Mouse (Mus musculus) kidney, embryonic 16.5 days (tissue): Measurements from ENCODE around the gene Lrrtm4. TPM values are rescaled to one million over a fixed set of nuclear protein-coding genes. Genes with fewer than 3 reads are reported as not detected.

Experiments
- ATAC-seq: fragments of 200-750 bp; cut with Nextera tagmentation; 2 replicates; pipeline ENCODE4 v1.8.0; 2017; ENCODE audit warnings: moderate TSS enrichment; ENCODE audit not compliant: low FRiP score, low TSS enrichment
- H3K27ac ChIP-seq: fragments of 300-500 bp; sonication (generic); 2 replicates; pipeline ENCODE4 v1.5.1; 2014; ENCODE audit warnings: low read length
- H3K27me3 ChIP-seq: fragments of 300-500 bp; sonication (generic); 2 replicates; pipeline ENCODE4 v1.6.1; 2014; ENCODE audit warnings: low read length, control low read depth, mixed read lengths; ENCODE audit not compliant: insufficient read depth
- H3K36me3 ChIP-seq: fragments of 300-500 bp; sonication (generic); 2 replicates; pipeline ENCODE4 v1.6.1; 2014; ENCODE audit warnings: low read length, control low read depth, mixed read lengths; ENCODE audit not compliant: insufficient read depth
- H3K4me1 ChIP-seq: fragments of 300-500 bp; sonication (generic); 2 replicates; pipeline ENCODE4 v1.6.1; 2014; ENCODE audit warnings: low read length, control low read depth, mixed read lengths; ENCODE audit not compliant: insufficient read depth
- H3K4me2 ChIP-seq: fragments of 300-500 bp; sonication (generic); replicated peaks from 2 replicates; pipeline ENCODE4 v1.6.1; 2014; ENCODE audit warnings: low read depth, low read length
- H3K4me3 ChIP-seq: fragments of 300-500 bp; sonication (generic); 2 replicates; pipeline ENCODE4 v1.5.1; 2014; ENCODE audit warnings: mild to moderate bottlenecking, low read length
- H3K9ac ChIP-seq: fragments of 300-500 bp; sonication (generic); replicated peaks from 2 replicates; pipeline ENCODE4 v1.6.1; 2014; ENCODE audit warnings: low read length
- H3K9me3 ChIP-seq: fragments of 300-500 bp; sonication (generic); 2 replicates; pipeline ENCODE4 v1.6.1; 2016; ENCODE audit warnings: low read length, control low read depth
- WGBS: fragments of 180-500 bp; shearing (Covaris S2); extraction: QIAGEN DNeasy Blood & Tissue Kit; methylation state at CpG from one replicate; pipeline ENCODE4 v1.1.7; 2014; 5-methylcytosine and 5-hydroxymethylcytosine counted together
- polyA plus RNA-seq: library from polyadenylated mRNA; unstranded; fragments of >200 nt; fragmentation: Nextera tagmentation; extraction: Ambion mirVana; gene quantifications from 2 replicates; pipeline ENCODE4 v1.2.1, GENCODE M21; 2015

Gene Lrrtm4
- polyA plus RNA-seq, 1 experiment from 2014 or later = 0.35 TPM

DNA sequence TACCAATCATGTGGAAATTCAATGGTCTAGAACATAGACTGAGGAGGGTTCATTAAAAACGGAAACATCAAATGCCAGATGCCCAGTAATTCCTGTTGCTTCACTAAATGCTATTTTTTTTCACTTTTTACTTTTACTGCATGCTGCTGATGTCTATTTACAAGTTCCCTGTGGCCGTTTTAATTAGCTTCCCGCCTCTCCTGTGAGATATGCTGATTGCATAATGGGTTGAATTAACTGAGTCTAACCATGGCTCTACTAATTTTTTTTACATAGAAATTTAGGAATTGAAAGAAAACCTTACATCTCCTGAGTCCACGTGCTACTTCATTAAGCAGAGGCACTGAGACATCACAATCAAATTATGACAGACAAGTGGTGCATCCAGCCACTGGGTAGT lies 143.9 kb downstream of the Lrrtm4 start:
- Histone ChIP-seq H3K36me3 (no peaks in the 10 kb centered on the region), H3K4me3 (no peak overlapping the region), H3K9me3 (no peaks in the 10 kb centered on the region), H3K4me2 (no peak overlapping the region), H3K4me1 (no peaks in the 10 kb centered on the region), H3K27me3 (no peaks in the 10 kb centered on the region), H3K9ac (no peak overlapping the region), H3K27ac (no peak overlapping the region)
- no peak for ATAC-seq
- 73% methylated on average over 4 of the region's 4 CpGs for WGBS

- no peak overlapping the region for H3K9ac ChIP-seq
- ATAC-seq = no peak
- no peaks in the 10 kb centered on the region for H3K9me3 ChIP-seq
- H3K27me3 ChIP-seq = no peaks in the 10 kb centered on the region
- no peak overlapping the region for H3K4me2 ChIP-seq
- no peak overlapping the region for H3K27ac ChIP-seq
- H3K4me3 ChIP-seq = no peak overlapping the region
- H3K4me1 ChIP-seq = no peaks in the 10 kb centered on the region
- 83% methylated on average over 1 of the region's 1 CpGs for WGBS
- no peaks in the 10 kb centered on the region for H3K36me3 ChIP-seq
Measured at GRCm38 (mm10) chr6:80181916-80182315, 163.2 kb downstream of the Lrrtm4 start.

- H3K9ac ChIP-seq = no peak overlapping the region
- H3K27me3 ChIP-seq = no peaks in the 10 kb centered on the region
- H3K9me3 ChIP-seq = no peaks in the 10 kb centered on the region
- no peaks in the 10 kb centered on the region for H3K4me1 ChIP-seq
- H3K36me3 ChIP-seq = no peaks in the 10 kb centered on the region
- 94% methylated on average over 2 of the region's 2 CpGs for WGBS
- no peak overlapping the region for H3K4me3 ChIP-seq
- ATAC-seq = no peak
- H3K4me2 ChIP-seq = no peak overlapping the region
- H3K27ac ChIP-seq = no peak overlapping the region
Measured at GRCm38 (mm10) chr6:80182353-80182752, 163.7 kb downstream of the Lrrtm4 start.

DNA sequence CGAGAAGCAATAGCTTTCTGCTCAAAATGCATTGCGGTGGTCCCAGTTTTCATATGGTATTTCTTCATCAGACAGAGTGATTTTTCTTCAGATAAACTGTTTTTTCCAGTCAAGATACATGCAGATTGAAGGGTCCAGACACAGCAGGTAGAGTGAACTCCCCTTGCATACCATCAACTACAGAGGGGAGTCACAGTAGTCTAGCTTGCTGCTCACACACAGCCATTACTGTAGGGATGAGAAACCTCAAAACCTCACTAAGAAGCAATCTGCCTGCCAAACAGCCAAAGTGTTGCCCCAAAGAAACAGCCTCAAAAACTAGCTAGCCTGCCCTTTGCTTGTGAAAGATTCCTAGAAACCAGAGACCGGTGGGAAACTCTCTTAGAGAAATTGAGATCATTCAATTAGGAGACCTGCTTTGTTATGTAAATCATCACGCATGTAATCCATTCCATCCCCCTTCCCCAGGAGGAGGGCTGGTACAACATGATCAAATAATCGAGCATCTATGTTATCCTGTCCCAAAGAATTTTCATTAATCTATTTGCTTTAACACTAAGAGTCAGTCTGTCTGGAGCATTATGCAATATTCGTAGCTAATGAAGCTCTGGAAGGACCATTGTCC lies 166.9 kb downstream of the Lrrtm4 start:
- Histone ChIP-seq H3K9me3 (no peaks in the 10 kb centered on the region), H3K36me3 (no peaks in the 10 kb centered on the region), H3K27ac (no peak overlapping the region), H3K4me1 (no peaks in the 10 kb centered on the region), H3K9ac (no peak overlapping the region), H3K4me3 (no peak overlapping the region), H3K27me3 (no peaks in the 10 kb centered on the region), H3K4me2 (no peak overlapping the region)
- no peak for ATAC-seq
- WGBS = 77% methylated on average over 6 of the region's 6 CpGs

DNA sequence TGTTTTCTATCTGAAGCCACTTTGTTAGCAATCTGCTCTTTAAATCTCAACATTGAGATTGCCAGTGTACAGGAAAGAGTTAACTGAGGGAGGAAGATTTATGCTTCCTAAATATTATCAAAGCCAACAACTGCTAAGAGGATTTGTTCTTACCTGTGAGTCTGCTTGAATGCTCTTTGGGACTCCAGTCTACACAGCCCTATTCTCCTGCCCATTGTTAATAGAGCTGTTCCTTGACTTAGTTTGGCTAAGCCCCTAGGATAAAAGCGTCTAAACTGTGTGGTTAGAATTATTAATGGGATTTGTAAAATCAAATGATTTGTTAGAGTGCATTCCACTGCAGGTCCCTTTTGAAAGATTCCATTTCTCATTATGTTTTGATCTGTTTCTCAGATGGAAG lies 168.1 kb downstream of the Lrrtm4 start:
- Histone ChIP-seq H3K36me3 (no peaks in the 10 kb centered on the region), H3K9ac (no peak overlapping the region), H3K27me3 (no peaks in the 10 kb centered on the region), H3K4me3 (no peak overlapping the region), H3K4me2 (no peak overlapping the region), H3K9me3 (no peaks in the 10 kb centered on the region), H3K27ac (no peak overlapping the region), H3K4me1 (no peaks in the 10 kb centered on the region)
- no peak for ATAC-seq
- WGBS = 51% methylated on average over 1 of the region's 1 CpGs

DNA sequence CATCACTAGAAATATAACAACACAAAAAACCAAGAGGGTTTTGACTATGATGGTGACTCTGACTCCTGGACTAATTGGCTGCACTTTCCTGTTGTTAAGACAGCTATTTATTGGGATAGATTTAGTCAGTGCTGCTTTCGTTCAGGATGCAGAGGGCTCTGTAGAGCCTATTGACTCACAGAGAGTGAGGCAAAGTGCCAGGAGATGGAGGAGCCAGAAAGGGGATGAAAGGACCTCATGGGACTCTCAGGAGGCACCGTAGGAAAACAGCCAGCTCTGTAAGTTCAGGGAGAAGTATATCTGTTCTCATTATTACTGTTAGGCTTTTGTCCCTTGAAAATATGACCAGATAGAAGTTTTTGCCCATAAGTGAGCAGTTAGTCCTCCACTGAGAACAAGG lies 190.8 kb downstream of the Lrrtm4 start:
- Histone ChIP-seq H3K27me3 (no peaks in the 10 kb centered on the region), H3K9me3 (no peaks in the 10 kb centered on the region), H3K4me2 (no peak overlapping the region), H3K9ac (no peak overlapping the region), H3K27ac (no peak overlapping the region), H3K4me3 (no peak overlapping the region), H3K36me3 (no peaks in the 10 kb centered on the region), H3K4me1 (no peaks in the 10 kb centered on the region)
- ATAC-seq = no peak
- 40% methylated on average over 2 of the region's 2 CpGs for WGBS

GRCm38 (mm10) chr6:80210281-80210680 lies 191.6 kb downstream of the Lrrtm4 start:
- H3K27ac ChIP-seq = no peak overlapping the region
- H3K9ac ChIP-seq = no peak overlapping the region
- no peaks in the 10 kb centered on the region for H3K36me3 ChIP-seq
- H3K9me3 ChIP-seq = no peaks in the 10 kb centered on the region
- ATAC-seq = no peak
- H3K4me3 ChIP-seq = no peak overlapping the region
- H3K4me1 ChIP-seq = no peaks in the 10 kb centered on the region
- no peaks in the 10 kb centered on the region for H3K27me3 ChIP-seq
- no peak overlapping the region for H3K4me2 ChIP-seq
- 91% methylated on average over 5 of the region's 5 CpGs for WGBS

- Histone ChIP-seq H3K36me3 (no peaks in the 10 kb centered on the region), H3K9ac (no peak overlapping the region), H3K4me3 (no peak overlapping the region), H3K27ac (no peak overlapping the region), H3K4me2 (no peak overlapping the region), H3K4me1 (no peaks in the 10 kb centered on the region), H3K27me3 (no peaks in the 10 kb centered on the region), H3K9me3 (no peaks in the 10 kb centered on the region)
- no peak for ATAC-seq
- WGBS = 94% methylated on average over 1 of the region's 1 CpGs
Measured at GRCm38 (mm10) chr6:80261595-80261994, 242.9 kb downstream of the Lrrtm4 start.

- H3K4me3 ChIP-seq = no peak overlapping the region
- H3K4me1 ChIP-seq = no peaks in the 10 kb centered on the region
- H3K9ac ChIP-seq = no peak overlapping the region
- no peaks in the 10 kb centered on the region for H3K36me3 ChIP-seq
- no peak overlapping the region for H3K27ac ChIP-seq
- no peaks in the 10 kb centered on the region for H3K9me3 ChIP-seq
- H3K4me2 ChIP-seq = no peak overlapping the region
- H3K27me3 ChIP-seq = no peaks in the 10 kb centered on the region
- no peak for ATAC-seq
- 50% methylated on average over 4 of the region's 4 CpGs for WGBS
Measured at GRCm38 (mm10) chr6:80263972-80264371, 245.3 kb downstream of the Lrrtm4 start.

DNA sequence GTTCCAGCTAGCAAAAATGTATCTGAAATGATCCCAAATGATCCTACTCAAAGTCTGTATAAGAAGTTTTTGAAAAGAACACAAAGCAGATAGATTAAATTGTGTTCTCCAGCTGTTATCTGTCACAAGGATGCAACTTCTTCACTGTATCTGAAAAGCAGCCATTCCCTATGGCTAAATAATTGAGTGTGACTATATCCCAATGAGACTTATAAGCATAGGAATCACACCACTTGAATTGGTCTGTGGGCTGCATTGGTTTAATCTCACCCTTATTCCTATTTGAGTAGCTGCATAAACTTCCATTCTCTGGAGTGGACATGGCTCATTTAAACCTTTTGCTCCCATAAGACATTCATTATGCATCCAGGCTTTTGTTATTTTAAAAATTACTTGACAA lies 245.9 kb downstream of the Lrrtm4 start:
- no peak overlapping the region for H3K9ac ChIP-seq
- no peak overlapping the region for H3K27ac ChIP-seq
- H3K4me3 ChIP-seq = no peak overlapping the region
- H3K36me3 ChIP-seq = no peaks in the 10 kb centered on the region
- H3K4me1 ChIP-seq = no peaks in the 10 kb centered on the region
- no peak for ATAC-seq
- H3K4me2 ChIP-seq = no peak overlapping the region
- H3K27me3 ChIP-seq = no peaks in the 10 kb centered on the region
- H3K9me3 ChIP-seq = no peaks in the 10 kb centered on the region
